Mouse (Mus musculus) forebrain, embryonic 11.5 days (tissue): Measurements from ENCODE around the gene Poln. TPM values are rescaled to one million over a fixed set of nuclear protein-coding genes. Genes with fewer than 3 reads are reported as not detected.

Experiments used
- ATAC-seq: fragments of 200-750 bp; cut with Nextera tagmentation; replicated peaks from 2 replicates; pipeline ENCODE4 v1.8.0; 2017; ENCODE audit warnings: moderate TSS enrichment; ENCODE audit not compliant: low FRiP score
- DNase-seq: peaks from one replicate; pipeline ENCODE4 v3.0.0-alpha.2; 2017; ENCODE audit warnings: low spot score
- H3K27ac ChIP-seq: fragments of 300-500 bp; sonication (generic); 2 replicates; pipeline ENCODE4 v1.5.1; 2014; ENCODE audit warnings: low read depth, low read length
- H3K27me3 ChIP-seq: fragments of 300-500 bp; sonication (generic); 2 replicates; pipeline ENCODE4 v1.6.1; 2014; ENCODE audit warnings: mild to moderate bottlenecking, low read length, mixed read lengths; ENCODE audit not compliant: control insufficient read depth, insufficient read depth
- H3K36me3 ChIP-seq: fragments of 300-500 bp; sonication (generic); 2 replicates; pipeline ENCODE4 v1.6.1; 2014; ENCODE audit warnings: mild to moderate bottlenecking, low read length, moderate library complexity, mixed read lengths; ENCODE audit not compliant: control insufficient read depth, insufficient read depth
- H3K4me1 ChIP-seq: fragments of 300-500 bp; sonication (generic); replicated peaks from 2 replicates; pipeline ENCODE4 v1.6.1; 2014; ENCODE audit warnings: low read length, mixed read lengths; ENCODE audit not compliant: control insufficient read depth, insufficient read depth
- H3K4me2 ChIP-seq: fragments of 300-500 bp; sonication (generic); 2 replicates; pipeline ENCODE4 v1.6.1; 2014; ENCODE audit warnings: low read depth, mild to moderate bottlenecking, low read length, moderate library complexity, mixed read lengths; ENCODE audit not compliant: severe bottlenecking
- H3K4me3 ChIP-seq: fragments of 300-500 bp; sonication (generic); 2 replicates; pipeline ENCODE4 v1.5.1; 2014; ENCODE audit warnings: low read depth, low read length
- H3K9ac ChIP-seq: fragments of 300-500 bp; sonication (generic); 2 replicates; pipeline ENCODE4 v1.6.1; 2014; ENCODE audit warnings: low read length
- H3K9me3 ChIP-seq: fragments of 300-500 bp; sonication (generic); 2 replicates; pipeline ENCODE4 v1.6.1; 2016; ENCODE audit warnings: low read length, mixed read lengths; ENCODE audit not compliant: control insufficient read depth
- WGBS: fragments of 180-500 bp; shearing (Covaris S2); extraction: QIAGEN DNeasy Blood & Tissue Kit; methylation state at CpG from one replicate; pipeline ENCODE4 v1.1.7; 2014; 5-methylcytosine and 5-hydroxymethylcytosine counted together
- polyA plus RNA-seq: library from polyadenylated mRNA; unstranded; fragments of >200 nt; fragmentation: Nextera tagmentation; extraction: Ambion mirVana; gene quantifications from 2 replicates; pipeline ENCODE4 v1.2.1, GENCODE M21; 2014

Poln gene
- polyA plus RNA-seq, 1 experiment from 2014 or later, result 1.7 TPM

DNA sequence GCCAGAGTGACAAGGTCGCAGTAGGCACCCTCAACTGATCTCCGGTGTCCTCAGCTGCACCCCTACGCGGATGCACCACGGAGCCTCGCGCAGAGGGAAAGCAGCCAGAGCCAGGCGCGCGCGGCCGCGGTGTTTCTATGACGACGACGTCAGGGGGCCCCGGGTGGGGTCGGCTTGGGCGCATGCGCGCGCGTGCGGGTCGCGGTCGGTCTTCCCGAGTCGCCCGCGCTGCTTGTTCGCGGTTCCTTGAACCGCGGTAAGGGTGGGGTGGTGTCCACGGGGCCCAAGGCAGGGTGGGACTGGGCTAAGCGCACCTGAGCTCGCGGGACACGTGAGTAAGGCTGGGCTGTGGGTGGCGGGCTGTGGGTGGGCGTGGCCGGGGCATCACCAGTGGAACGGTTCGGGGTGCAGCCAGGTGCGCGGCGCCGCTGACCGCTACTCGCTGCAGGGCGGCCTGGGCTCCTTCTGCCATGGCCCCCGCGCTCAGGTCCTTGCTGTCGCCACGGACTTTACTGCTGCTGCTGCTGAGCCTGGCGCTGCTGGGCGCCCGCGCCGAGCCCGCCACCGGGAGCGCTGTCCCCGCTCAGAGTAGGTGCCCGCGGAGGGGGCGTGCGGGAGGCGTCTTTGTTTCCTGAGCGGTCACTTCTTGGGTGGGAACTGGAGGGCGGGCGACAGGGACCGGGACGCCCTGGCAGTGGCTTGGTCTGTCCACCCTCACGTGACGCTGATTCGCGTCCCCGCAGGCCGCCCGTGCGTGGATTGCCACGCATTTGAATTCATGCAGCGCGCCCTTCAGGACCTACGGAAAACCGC lies 185.7 kb downstream of the Poln start, which contains the start of gene Gm1673:
Gene Gm1673, plus strand, starts transcription at position 125 of the 813 bp plus-strand sequence.
- WGBS, result 1% methylated on average over 86 of the region's 88 CpGs
- peak within 1 kb of the TSS; percentile 63 for H3K27ac ChIP-seq
- DNase-seq (peak; percentile 95), ATAC-seq (peak; percentile 89)
- H3K4me1 ChIP-seq, result peaks cover 10% of the 10 kb centered on the region; the same call in 1 of the 2 replicates
- no peaks in the 10 kb centered on the region for H3K9me3 ChIP-seq
- peak within 1 kb of the TSS; percentile 87 for H3K4me2 ChIP-seq
- peak within 1 kb of the TSS; percentile 75 for H3K4me3 ChIP-seq
- peak within 1 kb of the TSS; percentile 93 for H3K9ac ChIP-seq
- H3K27me3 ChIP-seq, result no peaks in the 10 kb centered on the region
- H3K36me3 ChIP-seq, result no peaks in the 10 kb centered on the region

DNA sequence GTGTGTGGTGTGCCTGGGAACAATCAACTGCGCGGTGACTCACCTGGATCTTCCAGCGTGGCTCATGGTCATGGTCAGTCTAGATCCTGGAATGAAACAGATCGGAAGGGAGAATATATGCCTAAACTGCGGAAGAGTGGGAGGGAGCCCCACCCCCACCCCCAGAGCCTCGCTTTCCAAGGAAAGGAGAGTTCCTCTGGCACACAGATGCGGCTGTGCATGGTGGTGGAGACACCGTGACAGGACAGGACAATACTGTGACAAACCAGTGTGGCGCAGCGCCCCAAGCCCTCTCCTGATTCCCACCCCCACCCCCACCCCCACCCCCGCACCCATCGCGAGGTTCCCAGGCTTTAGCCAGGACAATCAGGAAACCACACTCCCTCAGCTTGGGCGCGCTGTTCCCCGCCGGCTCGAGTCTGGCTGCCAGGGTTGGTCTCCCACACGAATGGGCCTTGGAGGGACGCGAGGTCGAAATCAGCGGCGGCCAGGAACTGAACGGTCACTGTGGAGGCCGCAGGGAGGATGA lies 186.5 kb downstream of the Poln start:
- H3K36me3 ChIP-seq, result no peaks in the 10 kb centered on the region
- DNase-seq (no peak), ATAC-seq (peak; percentile 51)
- peak overlapping the region; percentile 87 for H3K4me2 ChIP-seq
- H3K9me3 ChIP-seq, result no peaks in the 10 kb centered on the region
- peak overlapping the region; percentile 93 for H3K9ac ChIP-seq
- H3K27ac ChIP-seq, result peak overlapping the region; percentile 58
- peak overlapping the region; percentile 75 for H3K4me3 ChIP-seq
- H3K27me3 ChIP-seq, result no peaks in the 10 kb centered on the region
- 5% methylated on average over 26 of the region's 26 CpGs for WGBS
- peaks cover 10% of the 10 kb centered on the region; the same call in 1 of the 2 replicates for H3K4me1 ChIP-seq

GRCm38 (mm10) chr5:33976267-33976666 lies 193.0 kb downstream of the Poln start:
- H3K36me3 ChIP-seq, result no peaks in the 10 kb centered on the region
- H3K9ac ChIP-seq, result no peak overlapping the region
- no peaks in the 10 kb centered on the region for H3K27me3 ChIP-seq
- H3K4me2 ChIP-seq, result no peak overlapping the region
- H3K4me1 ChIP-seq, result no peaks in the 10 kb centered on the region
- H3K9me3 ChIP-seq, result no peaks in the 10 kb centered on the region
- WGBS, result 48% methylated on average over 3 of the region's 3 CpGs
- DNase-seq, result no peak
- H3K4me3 ChIP-seq, result no peak overlapping the region
- H3K27ac ChIP-seq, result no peak overlapping the region
- ATAC-seq, result no peak

DNA sequence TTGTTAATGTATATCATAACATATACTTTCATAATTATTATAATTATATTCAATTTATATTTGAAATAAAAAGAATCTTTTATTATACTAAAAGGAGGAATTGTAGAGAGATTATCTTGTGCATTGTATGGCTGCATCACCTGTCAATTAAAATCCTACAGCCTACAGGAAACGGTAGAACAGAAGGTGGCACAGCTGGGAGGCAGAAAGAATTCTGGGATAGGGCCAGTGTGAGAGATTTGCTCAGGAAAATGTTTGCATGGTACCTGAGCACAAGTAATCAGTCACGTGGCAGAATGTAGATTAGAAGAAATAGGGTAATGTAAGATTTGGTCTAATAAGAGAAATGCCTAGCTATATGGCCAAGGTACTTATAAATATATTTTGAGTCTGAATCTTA lies 194.5 kb downstream of the Poln start:
- WGBS, result 66% methylated on average over 2 of the region's 2 CpGs
- no peaks in the 10 kb centered on the region for H3K4me1 ChIP-seq
- no peaks in the 10 kb centered on the region for H3K36me3 ChIP-seq
- no peak overlapping the region for H3K4me2 ChIP-seq
- no peak overlapping the region for H3K9ac ChIP-seq
- no peak for ATAC-seq
- no peaks in the 10 kb centered on the region for H3K27me3 ChIP-seq
- no peak overlapping the region for H3K27ac ChIP-seq
- no peak for DNase-seq
- no peak overlapping the region for H3K4me3 ChIP-seq
- H3K9me3 ChIP-seq, result no peaks in the 10 kb centered on the region

GRCm38 (mm10) chr5:33959382-33959781 lies 209.9 kb downstream of the Poln start:
- Histone ChIP-seq H3K27ac (no peak overlapping the region), H3K36me3 (no peaks in the 10 kb centered on the region), H3K9me3 (peaks cover 4% of the 10 kb centered on the region; the same call in 1 of the 2 replicates), H3K4me3 (no peak overlapping the region), H3K4me1 (no peaks in the 10 kb centered on the region), H3K9ac (no peak overlapping the region), H3K27me3 (no peaks in the 10 kb centered on the region), H3K4me2 (no peak overlapping the region)
- ATAC-seq, result no peak
- 86% methylated on average over 4 of the region's 4 CpGs for WGBS
- DNase-seq, result no peak

Other genes with a start within 250 kb of the Poln start
- gene Nelfa, start 233.0 kb downstream of the Poln start, polyA plus RNA-seq, result 86.3 and 88.3 TPM in 2 replicates
- 228 and 239 TPM in 2 replicates for gene Gm1673, start 186.0 kb downstream of the Poln start, polyA plus RNA-seq
- 1.9 and 2.0 TPM in 2 replicates for gene Nat8l, start 173.5 kb downstream of the Poln start, polyA plus RNA-seq
- 42.4 and 50.8 TPM in 2 replicates for gene Haus3, start 79 bp upstream of the Poln start, polyA plus RNA-seq
- 17.6 and 20.1 TPM in 2 replicates for gene Mxd4, start 18.3 kb upstream of the Poln start, polyA plus RNA-seq
- 1.6 TPM in 2 replicates for gene Zfyve28, start 119.0 kb upstream of the Poln start, polyA plus RNA-seq
- not detected in 2 replicates for gene Cfap99, start 119.2 kb upstream of the Poln start, polyA plus RNA-seq
- 199 and 201 TPM in 2 replicates for gene Rnf4, start 166.8 kb upstream of the Poln start, polyA plus RNA-seq
- gene Fam193a, start 200.5 kb upstream of the Poln start, polyA plus RNA-seq, result 19.6 TPM in 2 replicates